Mouse (Mus musculus): Measurements from ENCODE around the gene Adamts7. TPM values are rescaled to one million over a fixed set of nuclear protein-coding genes. Genes with fewer than 3 reads are reported as not detected.

Gene Adamts7
- polyA plus RNA-seq, 1 experiment from 2014 or later: 26.0 TPM

- 85% methylated on average over 6 of the region's 6 CpGs for WGBS
- Histone ChIP-seq H3K4me3 (no peak overlapping the region), H3K27me3 (no peaks in the 10 kb centered on the region), H3K36me3 (peaks cover 27% of the 10 kb centered on the region), H3K4me2 (replicated peaks) (no peak overlapping the region), H3K9me3 (no peaks in the 10 kb centered on the region), H3K27ac (no peak overlapping the region), H3K4me1 (no peaks in the 10 kb centered on the region), H3K9ac (no peak overlapping the region)
- ATAC-seq (ENCODE audit: insufficient number of reproducible peaks, insufficient read depth, low FRiP score, low TSS enrichment): no peak
Observed at GRCm38 (mm10) chr9:90242291-90242690, 79.4 kb downstream of the Adamts7 start.

GRCm38 (mm10) chr9:90242855-90243254 lies 80.0 kb downstream of the Adamts7 start:
- WGBS: 87% methylated on average over 7 of the region's 7 CpGs

GRCm38 (mm10) chr9:90244301-90245151 lies 81.7 kb downstream of the Adamts7 start:
- H3K4me2 ChIP-seq (replicated peaks): no peak overlapping the region
- ATAC-seq (ENCODE audit: insufficient number of reproducible peaks, insufficient read depth, low FRiP score, low TSS enrichment): no peak
- peaks cover 28% of the 10 kb centered on the region for H3K36me3 ChIP-seq
- no peak overlapping the region for H3K27ac ChIP-seq
- no peak overlapping the region for H3K9ac ChIP-seq
- no peaks in the 10 kb centered on the region for H3K27me3 ChIP-seq
- H3K4me3 ChIP-seq: no peak overlapping the region
- H3K4me1 ChIP-seq: no peaks in the 10 kb centered on the region
- 88% methylated on average over 15 of the region's 15 CpGs for WGBS
- no peaks in the 10 kb centered on the region for H3K9me3 ChIP-seq

More at GRCm38 (mm10) chr9:90242855-90243254, 80.0 kb downstream of the Adamts7 start:
- H3K4me2 ChIP-seq (replicated peaks): no peak overlapping the region
- H3K9ac ChIP-seq: no peak overlapping the region
- H3K27ac ChIP-seq: no peak overlapping the region
- ATAC-seq (ENCODE audit: insufficient number of reproducible peaks, insufficient read depth, low FRiP score, low TSS enrichment): no peak
- no peak overlapping the region for H3K4me3 ChIP-seq
- H3K36me3 ChIP-seq: peaks cover 27% of the 10 kb centered on the region
- no peaks in the 10 kb centered on the region for H3K4me1 ChIP-seq
- H3K9me3 ChIP-seq: no peaks in the 10 kb centered on the region
- H3K27me3 ChIP-seq: no peaks in the 10 kb centered on the region

GRCm38 (mm10) chr9:90245206-90245605 lies 82.3 kb downstream of the Adamts7 start:
- H3K4me1 ChIP-seq: no peaks in the 10 kb centered on the region
- 93% methylated on average over 6 of the region's 6 CpGs for WGBS
- H3K9me3 ChIP-seq: no peaks in the 10 kb centered on the region
- no peak overlapping the region for H3K4me2 ChIP-seq (replicated peaks)
- ATAC-seq (ENCODE audit: insufficient number of reproducible peaks, insufficient read depth, low FRiP score, low TSS enrichment): no peak
- no peak overlapping the region for H3K27ac ChIP-seq
- H3K27me3 ChIP-seq: no peaks in the 10 kb centered on the region
- H3K36me3 ChIP-seq: peaks cover 22% of the 10 kb centered on the region
- H3K9ac ChIP-seq: no peak overlapping the region
- H3K4me3 ChIP-seq: no peak overlapping the region

GRCm38 (mm10) chr9:90245781-90246180 lies 82.9 kb downstream of the Adamts7 start:
- Histone ChIP-seq H3K27me3 (no peaks in the 10 kb centered on the region), H3K27ac (no peak overlapping the region), H3K4me2 (replicated peaks) (no peak overlapping the region), H3K9ac (no peak overlapping the region), H3K36me3 (peaks cover 17% of the 10 kb centered on the region), H3K9me3 (no peaks in the 10 kb centered on the region), H3K4me3 (no peak overlapping the region), H3K4me1 (no peaks in the 10 kb centered on the region)
- ATAC-seq (ENCODE audit: insufficient number of reproducible peaks, insufficient read depth, low FRiP score, low TSS enrichment): no peak
- 96% methylated on average over 5 of the region's 5 CpGs for WGBS

- H3K4me3 ChIP-seq: no peak overlapping the region
- H3K9me3 ChIP-seq: no peaks in the 10 kb centered on the region
- H3K27me3 ChIP-seq: no peaks in the 10 kb centered on the region
- no peak overlapping the region for H3K4me2 ChIP-seq (replicated peaks)
- WGBS: 83% methylated on average over 7 of the region's 7 CpGs
- H3K27ac ChIP-seq: no peak overlapping the region
- no peak for ATAC-seq (ENCODE audit: insufficient number of reproducible peaks, insufficient read depth, low FRiP score, low TSS enrichment)
- peaks cover 15% of the 10 kb centered on the region for H3K36me3 ChIP-seq
- no peak overlapping the region for H3K9ac ChIP-seq
- H3K4me1 ChIP-seq: 0 out of 2 replicates have a peak, but pooled peaks cover 3% of the 10 kb centered on the region
Observed at GRCm38 (mm10) chr9:90247316-90247715, 84.4 kb downstream of the Adamts7 start.

GRCm38 (mm10) chr9:90248326-90248725 lies 85.5 kb downstream of the Adamts7 start:
- H3K36me3 ChIP-seq: peaks cover 15% of the 10 kb centered on the region
- no peaks in the 10 kb centered on the region for H3K9me3 ChIP-seq
- 90% methylated on average over 7 of the region's 7 CpGs for WGBS
- H3K4me3 ChIP-seq: no peak overlapping the region
- H3K4me1 ChIP-seq: 0 out of 2 replicates have a peak, but pooled peaks cover 4% of the 10 kb centered on the region
- no peaks in the 10 kb centered on the region for H3K27me3 ChIP-seq
- no peak overlapping the region for H3K4me2 ChIP-seq (replicated peaks)
- ATAC-seq (ENCODE audit: insufficient number of reproducible peaks, insufficient read depth, low FRiP score, low TSS enrichment): no peak
- H3K27ac ChIP-seq: no peak overlapping the region
- no peak overlapping the region for H3K9ac ChIP-seq

GRCm38 (mm10) chr9:90249036-90249435 lies 86.2 kb downstream of the Adamts7 start:
- H3K4me2 ChIP-seq (replicated peaks): no peak overlapping the region
- no peak for ATAC-seq (ENCODE audit: insufficient number of reproducible peaks, insufficient read depth, low FRiP score, low TSS enrichment)

GRCm38 (mm10) chr9:90250141-90250775 lies 87.4 kb downstream of the Adamts7 start:
- H3K27ac ChIP-seq: no peak overlapping the region
- no peak overlapping the region for H3K9ac ChIP-seq
- H3K36me3 ChIP-seq: peaks cover 12% of the 10 kb centered on the region
- H3K4me1 ChIP-seq: 0 out of 2 replicates have a peak, but pooled peaks cover 4% of the 10 kb centered on the region
- no peak for ATAC-seq (ENCODE audit: insufficient number of reproducible peaks, insufficient read depth, low FRiP score, low TSS enrichment)
- H3K4me3 ChIP-seq: no peak overlapping the region
- no peaks in the 10 kb centered on the region for H3K27me3 ChIP-seq
- H3K4me2 ChIP-seq (replicated peaks): no peak overlapping the region
- WGBS: 78% methylated on average over 5 of the region's 5 CpGs
- H3K9me3 ChIP-seq: no peaks in the 10 kb centered on the region

More at GRCm38 (mm10) chr9:90249036-90249435, 86.2 kb downstream of the Adamts7 start:
- Histone ChIP-seq H3K4me3 (no peak overlapping the region), H3K9ac (no peak overlapping the region), H3K27me3 (no peaks in the 10 kb centered on the region), H3K9me3 (no peaks in the 10 kb centered on the region), H3K4me1 (0 out of 2 replicates have a peak, but pooled peaks cover 4% of the 10 kb centered on the region), H3K27ac (no peak overlapping the region), H3K36me3 (peaks cover 15% of the 10 kb centered on the region)
- WGBS: 91% methylated on average over 2 of the region's 2 CpGs

GRCm38 (mm10) chr9:90250964-90251750 lies 88.3 kb downstream of the Adamts7 start:
- 89% methylated on average over 13 of the region's 13 CpGs for WGBS
- H3K27me3 ChIP-seq: no peaks in the 10 kb centered on the region
- no peak overlapping the region for H3K9ac ChIP-seq
- H3K4me3 ChIP-seq: no peak overlapping the region
- no peak overlapping the region for H3K4me2 ChIP-seq (replicated peaks)
- H3K27ac ChIP-seq: no peak overlapping the region
- 0 out of 2 replicates have a peak, but pooled peaks cover 4% of the 10 kb centered on the region for H3K4me1 ChIP-seq
- H3K9me3 ChIP-seq: no peaks in the 10 kb centered on the region
- no peak for ATAC-seq (ENCODE audit: insufficient number of reproducible peaks, insufficient read depth, low FRiP score, low TSS enrichment)
- H3K36me3 ChIP-seq: peaks cover 12% of the 10 kb centered on the region

- Histone ChIP-seq H3K27ac (no peak overlapping the region), H3K36me3 (peaks cover 5% of the 10 kb centered on the region), H3K9ac (no peak overlapping the region), H3K9me3 (no peaks in the 10 kb centered on the region), H3K4me3 (no peak overlapping the region), H3K4me1 (0 out of 2 replicates have a peak, but pooled peaks cover 4% of the 10 kb centered on the region), H3K27me3 (no peaks in the 10 kb centered on the region), H3K4me2 (replicated peaks) (no peak overlapping the region)
- 94% methylated on average over 2 of the region's 2 CpGs for WGBS
- ATAC-seq (ENCODE audit: insufficient number of reproducible peaks, insufficient read depth, low FRiP score, low TSS enrichment): no peak
Observed at GRCm38 (mm10) chr9:90253181-90253580, 90.3 kb downstream of the Adamts7 start.
